Mouse (Mus musculus) urinary bladder, postnatal 36 days (tissue): ENCODE results near the gene Pip4k2b.
A peak's percentile ranks its signal among the peaks of the same experiment; 100 is the strongest.
"Not testable (repeated sequence)": the region's sequence is repeated elsewhere in the genome, so short reads cannot be mapped to it uniquely, and the experiment has no call there.

Experiments
- DNase-seq, 2 experiments: peaks; one replicate each; pipeline ENCODE4 v3.0.0; 2022; ENCODE audit warnings: low spot score in 2 of 2, mixed read lengths in 1 of 2

Pip4k2b gene

DNA sequence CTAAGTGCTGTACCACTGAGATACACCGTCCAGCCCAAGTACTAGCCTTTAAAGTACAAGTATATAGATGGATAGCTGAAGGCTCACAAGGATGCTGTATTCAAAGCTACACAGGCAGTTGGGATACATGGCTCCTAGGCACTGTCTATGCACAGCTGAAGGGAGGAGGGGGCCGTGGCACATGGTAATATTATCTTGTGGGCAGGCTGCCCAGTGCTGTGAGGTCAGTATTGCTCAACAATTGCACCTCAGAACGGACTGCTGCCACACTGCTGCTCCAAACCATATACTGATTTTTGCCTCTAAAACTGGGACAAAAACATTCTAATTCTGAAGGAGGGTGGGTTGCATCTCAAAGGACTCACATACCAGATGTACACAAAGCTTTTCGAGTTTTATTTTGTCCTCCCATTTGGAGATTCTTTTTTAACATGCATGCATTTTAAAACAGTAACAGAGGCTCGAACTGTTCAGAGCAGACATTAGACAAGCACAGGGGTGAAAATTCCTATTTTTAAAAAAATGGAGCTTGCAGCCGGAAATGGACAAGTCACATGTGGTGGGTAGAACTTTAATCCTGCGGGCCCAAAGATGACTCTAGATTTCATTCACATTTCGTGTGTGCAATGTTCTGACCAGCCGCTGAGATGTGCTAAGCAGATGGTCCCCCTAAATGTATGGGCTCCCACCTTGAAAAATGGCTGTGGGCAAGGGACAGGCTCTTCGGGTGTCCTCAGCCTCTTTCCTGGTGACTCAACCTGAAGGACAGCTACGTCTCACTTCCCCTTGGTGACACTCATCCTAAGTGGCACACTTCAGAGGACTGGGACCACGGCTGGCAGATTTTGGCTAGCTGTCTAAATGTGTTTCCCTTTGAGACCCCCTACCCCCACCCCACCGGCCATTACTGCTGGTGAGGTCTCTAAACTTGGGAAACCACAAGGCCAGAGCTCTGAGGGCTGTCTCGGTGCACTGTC is 29.4 kb downstream of the Pip4k2b start:
- peak in 1 of 2 experiments; percentile 50 for DNase-seq

DNA sequence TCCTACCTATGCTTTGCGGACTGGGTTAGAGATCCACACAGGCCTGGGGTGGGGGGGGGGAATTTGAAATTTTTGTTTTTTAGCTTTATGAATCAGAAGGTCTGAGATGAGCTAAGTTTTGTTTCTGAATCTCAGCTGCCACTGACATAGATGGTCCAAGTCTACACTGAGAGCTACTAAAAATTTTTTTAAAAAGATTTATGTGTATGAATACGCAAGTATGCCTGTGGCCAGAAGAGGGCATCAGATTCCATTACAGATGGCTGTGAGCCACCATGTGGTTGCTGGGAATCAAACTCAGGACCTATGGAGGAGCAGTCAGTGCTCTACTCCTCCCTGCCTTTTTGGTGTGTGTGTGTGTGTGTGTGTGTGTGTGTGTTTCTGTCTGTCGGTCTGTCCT is 30.1 kb downstream of the Pip4k2b start:
- no peak for DNase-seq

DNA sequence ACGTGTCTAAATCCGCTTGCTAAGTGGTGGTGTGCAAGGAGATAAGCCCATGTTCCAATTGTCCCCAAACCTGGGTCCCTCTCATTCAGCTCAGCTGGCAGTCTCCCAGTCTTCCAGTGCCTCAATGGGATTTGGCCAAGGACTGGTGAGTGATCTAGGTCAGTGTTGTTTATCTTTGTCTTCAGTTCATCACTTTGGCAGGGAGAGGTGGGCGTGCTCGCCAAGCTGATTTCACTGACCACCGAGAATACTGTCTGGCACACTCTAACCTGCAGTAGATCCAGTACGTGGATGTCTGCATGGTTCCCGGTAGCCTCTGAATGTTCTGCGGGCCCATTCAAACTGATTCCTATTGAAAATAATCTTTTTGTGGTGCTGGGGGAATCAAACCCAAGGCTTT is 30.6 kb downstream of the Pip4k2b start:
- DNase-seq: no peak

DNA sequence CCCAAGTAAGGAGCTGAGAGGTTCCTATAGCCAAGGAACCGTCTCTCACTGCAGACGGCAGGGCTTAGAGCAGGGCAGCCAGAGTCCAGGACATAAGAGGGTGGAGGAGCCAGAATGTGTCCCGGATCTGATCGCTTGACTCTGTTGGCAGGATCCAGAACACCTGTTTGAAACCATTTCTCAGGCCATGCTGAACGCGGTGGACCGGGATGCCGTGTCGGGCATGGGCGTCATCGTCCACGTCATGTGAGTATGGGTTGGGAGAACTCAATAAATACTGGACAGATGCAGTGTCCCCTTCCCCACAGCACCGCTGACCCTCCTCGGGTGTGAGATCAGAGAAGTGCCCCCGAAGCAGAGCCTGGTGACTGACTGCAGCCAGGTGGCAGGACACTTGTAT is 32.2 kb downstream of the Pip4k2b start:
- DNase-seq: no peak

DNA sequence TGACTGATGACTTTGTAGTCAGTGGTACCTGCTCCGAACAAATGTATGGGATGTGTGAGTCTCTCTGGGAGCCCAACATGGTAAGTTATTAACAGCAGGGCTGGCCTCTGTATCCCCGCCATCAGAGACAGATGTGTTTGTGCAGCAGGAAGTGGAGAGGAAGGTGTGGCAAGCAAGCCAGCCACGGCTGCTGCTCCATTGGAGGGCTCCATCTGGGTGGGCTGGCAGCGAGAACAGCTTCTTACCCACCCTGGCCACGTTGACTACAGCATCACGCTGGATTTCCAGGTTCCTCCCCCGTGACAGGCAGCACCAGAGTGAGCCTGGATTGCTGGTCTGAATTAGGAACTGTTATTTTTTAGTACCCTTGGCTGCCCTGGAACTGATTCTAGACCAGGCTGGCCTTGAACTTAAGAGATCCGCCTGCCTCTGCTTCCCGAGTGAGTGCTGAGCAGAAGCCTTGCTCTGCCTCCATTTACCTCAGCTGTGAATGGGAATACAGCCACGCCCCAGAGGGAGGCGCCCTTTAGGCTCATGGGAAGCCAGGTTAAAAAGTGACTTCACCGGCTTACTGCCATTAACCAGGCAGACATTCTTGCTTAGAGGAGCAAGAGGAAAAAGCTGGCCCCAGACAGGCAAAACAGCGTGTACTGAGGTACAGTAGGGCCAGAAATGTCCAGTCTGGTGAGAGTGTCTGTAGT is 33.2 kb downstream of the Pip4k2b start:
- DNase-seq: no peak

DNA sequence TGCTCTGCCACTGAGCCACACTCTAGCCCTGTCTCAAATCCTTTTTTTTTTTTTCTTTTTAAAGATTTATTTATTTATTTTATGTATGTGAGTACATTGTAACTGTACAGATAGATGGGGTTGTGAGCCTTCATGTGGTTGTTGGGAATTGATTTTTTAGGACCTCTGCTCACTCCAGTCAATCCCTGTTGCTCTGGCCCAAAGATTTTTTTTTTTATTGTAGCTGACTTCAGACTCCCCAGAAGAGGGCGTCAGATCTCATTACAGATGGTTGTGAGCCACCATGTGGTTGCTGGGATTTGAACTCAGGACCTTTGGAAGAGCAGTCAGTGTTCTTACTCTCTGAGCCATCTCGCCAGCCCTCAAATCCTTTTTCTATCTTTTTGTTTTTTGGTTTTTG is 34.4 kb downstream of the Pip4k2b start:
- not testable (repeated sequence) for DNase-seq

DNA sequence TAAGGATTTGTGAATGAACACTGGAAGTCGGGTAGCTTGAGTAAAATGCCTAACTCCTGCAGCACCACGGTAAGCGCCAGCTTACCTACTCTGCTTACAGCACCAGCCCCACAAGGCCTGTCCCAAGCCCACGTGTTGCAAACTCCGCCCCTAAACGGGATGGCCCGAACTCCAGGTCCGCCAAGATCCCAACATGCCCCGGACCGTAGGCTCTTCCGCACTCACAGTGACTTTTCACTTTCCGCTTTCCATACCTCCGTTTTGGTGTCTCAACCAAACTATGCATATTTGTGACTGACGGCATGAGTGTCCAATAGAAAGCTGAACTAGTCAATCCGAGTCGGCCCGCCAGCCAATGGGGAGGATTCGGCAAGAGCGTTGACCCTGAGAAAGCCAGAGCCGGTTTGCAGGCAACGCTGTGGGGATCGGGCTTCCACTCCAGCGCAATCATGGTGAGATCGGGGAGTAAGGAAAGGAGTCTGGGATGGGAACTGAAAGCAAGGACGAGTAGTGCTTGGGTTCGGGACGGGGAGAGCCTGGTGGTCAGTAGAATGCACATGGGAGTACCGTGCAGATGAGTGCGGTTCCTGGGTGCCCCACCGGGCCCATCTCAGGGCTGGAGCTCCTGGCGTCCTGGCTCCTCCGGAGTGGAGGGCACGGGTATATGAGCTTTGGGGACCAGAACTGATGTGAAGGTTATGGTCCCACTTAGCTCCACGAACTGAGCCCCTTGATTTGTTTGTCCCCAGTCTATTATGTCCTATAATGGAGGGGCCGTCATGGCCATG is 41.3 kb downstream of the Pip4k2b start, which contains the start of gene Psmb3:
Gene Psmb3, plus strand, starts transcription at position 361 of the 788 bp plus-strand sequence.
- DNase-seq: peak; percentile 98 to 99

DNA sequence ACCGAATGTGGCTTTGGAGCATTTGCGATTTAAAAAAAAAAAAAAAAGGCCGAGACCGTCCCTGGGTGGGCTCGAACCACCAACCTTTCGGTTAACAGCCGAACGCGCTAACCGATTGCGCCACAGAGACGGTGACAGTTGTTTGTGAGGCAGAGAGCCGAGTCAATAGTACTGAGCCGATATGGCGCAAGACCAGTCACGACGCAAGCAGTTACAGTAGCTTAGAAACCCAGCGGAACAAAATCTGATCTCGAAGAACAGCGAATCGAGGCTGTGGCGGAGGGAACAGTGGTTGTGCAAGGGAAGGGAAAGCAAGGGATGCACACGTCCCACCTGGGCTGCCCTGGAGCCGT is 42.1 kb downstream of the Pip4k2b start:
- DNase-seq: peak; percentile 86 to 94

DNA sequence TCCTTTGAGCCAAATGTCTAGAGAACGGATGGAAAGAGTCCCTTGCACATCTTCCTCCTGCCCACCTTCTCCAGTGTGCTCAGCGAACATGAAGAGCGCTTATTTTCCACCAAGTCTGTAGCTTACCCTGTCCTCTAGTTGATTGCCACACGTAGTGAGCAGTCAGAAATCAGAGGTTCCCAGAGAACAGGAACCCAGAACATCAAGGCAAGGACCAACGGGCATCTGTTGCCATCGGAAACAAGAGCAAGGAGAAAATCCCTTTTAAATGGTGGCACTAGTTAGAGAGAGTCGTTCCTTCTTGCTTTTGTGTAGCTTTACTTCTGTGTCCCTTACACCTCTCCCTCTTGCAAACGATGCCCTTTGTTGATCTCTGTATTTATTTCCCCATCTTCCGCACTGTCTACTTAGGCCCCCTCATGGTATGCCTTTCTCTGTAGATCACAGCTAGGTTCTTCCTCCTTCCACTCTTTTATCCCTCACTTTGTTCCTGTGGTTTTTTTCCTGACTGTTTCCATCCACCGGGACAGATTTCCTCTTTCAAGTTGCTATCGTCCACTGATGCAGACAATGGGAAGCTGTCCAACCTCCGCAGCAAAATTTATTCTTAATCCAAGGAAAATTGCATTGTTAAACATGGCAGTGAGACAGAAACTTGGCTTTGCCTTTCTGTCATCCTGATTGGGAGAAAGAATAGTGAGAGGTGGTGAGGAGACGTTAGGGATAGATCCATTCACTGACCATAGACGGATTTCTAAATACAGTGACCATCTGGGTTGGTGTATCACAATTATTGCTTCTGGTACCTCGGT is 42.7 kb downstream of the Pip4k2b start:
- no peak for DNase-seq

DNA sequence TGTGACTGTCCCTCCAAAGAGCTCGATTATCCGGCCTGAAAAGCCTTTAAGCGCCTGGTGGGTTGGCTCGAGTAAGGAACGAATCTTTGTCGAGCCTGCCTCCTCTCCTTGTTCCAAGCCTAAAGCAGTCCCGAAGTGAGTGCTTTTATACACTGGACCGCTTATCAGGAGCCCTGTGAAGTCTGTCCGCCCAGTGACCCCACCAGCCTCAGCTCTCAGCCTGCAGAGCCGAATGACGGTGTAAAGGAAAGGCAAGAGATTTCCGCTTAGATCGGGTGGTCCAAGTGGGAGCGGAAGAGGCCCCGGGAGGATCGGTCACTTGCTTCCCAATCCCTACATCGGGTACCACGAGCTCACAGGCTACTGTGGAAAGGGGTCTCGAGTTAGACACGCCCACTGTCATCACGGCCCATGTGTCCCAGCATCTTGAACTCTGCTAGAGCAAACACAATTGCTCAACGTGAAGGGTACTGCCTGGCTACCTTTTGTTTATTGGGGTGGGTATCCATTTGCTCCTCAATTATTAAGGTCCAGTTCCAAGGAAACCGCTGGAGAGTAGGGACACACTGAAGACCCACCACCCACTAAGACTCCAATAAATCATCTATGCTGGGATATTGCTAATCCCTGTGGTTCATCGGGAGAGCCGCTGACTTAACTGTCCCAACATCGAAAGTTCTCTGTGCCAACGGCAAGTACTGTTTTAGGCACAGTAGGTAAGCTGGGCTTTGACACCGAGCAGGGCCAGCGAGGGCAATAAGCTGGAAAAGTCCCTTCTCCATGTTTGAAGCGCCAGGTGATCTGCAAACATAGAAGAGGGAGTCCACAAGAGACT is 43.5 kb downstream of the Pip4k2b start:
- DNase-seq: no peak

DNA sequence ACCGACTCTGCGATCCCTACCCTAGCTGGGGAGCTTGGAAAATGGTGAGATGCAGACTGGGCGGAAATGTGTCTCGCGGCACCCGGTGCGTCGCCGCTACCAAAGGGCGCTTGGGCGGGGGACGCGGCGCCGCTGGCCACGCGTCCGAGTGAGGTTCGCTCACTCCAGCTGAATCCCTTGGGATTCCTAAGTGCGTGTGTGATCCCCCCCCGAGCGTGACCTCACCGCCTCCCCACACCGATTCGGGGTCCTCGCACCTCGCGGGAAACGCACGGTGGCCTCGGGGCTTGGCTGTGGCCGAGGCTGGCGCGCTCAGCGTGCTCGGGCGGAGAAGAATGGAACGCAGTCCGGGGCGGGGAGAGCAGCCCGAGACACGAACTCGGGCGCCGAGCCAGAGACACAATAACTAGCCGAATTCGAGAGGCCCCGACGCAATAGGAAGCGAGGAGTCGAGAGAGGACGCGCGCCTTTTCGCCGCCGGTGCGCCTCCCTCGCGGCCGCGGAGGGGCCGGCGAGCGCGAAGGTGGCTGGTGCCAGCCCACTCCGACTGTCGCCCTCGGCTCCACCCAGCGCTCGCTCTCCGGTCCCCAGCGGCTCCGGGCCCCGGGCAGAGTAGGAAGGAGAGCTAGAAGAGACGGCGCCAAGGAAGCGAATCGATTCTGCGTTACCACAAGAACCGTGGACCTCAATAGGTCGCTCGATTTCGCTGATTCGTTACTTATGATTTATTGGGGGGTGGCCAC is 44.3 kb downstream of the Pip4k2b start, which contains the start of gene Pcgf2:
Gene Pcgf2, minus strand, starts transcription at position 495 of the 743 bp plus-strand sequence.
- DNase-seq: peak; percentile 79 to 83

DNA sequence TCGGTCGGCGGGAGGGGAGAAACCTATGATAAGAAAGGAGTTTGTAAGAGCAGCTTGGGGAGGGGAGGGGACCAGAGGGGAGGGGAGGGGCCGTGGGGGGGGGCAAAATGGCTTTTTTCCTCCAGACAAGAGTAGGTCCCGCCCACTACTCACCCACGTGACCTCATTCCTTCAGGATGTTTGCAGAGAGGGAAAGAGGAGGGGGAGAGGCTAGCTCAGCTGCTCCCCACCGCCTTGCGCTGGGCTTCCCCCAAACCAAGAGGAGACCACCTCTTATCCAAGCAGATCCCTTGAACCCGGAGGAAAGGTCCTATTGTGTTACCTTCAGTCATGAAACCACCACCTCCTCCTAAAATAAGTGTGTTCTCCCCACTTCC is 44.9 kb downstream of the Pip4k2b start:
- DNase-seq: peak; percentile 76 to 87

DNA sequence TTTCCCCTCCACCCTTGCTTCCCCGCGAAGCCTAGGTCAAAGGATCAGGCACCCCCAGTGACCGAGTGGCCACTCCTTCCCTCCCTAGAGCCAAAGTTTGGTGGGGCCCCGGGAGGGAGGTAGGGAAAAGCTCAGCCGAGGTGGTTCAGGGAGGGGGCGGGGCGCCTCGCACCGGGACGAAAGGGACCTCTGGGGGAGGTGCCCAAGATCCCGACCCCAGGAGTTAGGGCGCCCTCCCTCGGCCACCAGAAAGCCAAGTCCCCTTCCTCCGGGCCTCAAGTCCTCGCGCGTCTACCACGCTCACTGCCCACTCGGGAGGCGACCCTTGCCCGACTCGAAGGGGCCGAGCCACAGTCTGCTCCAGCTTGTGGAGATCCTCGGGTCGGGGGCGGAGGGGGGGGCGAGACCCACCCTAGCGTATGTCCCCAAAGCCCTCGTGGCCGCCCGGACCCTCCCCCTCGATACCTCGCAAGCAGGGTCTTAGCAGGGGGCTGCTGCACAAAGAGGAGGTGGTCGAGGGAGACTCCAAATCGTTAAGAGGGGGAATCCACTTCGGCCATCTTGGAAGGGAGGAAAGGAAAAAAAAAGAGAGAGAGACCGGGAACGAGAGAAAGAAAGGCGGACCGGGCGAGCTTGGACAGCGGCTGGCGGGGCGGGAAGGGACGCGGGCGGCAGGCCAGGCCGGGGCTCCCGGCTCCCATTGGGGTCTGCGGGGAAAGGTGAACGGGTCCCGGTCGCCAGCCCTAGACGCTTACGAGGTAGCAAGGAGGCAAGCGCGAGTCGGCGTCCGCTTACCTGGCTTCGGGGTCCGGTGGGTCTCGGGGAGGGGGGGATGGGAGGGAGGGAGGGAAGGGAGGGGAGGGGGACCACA is 45.5 kb downstream of the Pip4k2b start:
- DNase-seq: peak; percentile 56 to 76

DNA sequence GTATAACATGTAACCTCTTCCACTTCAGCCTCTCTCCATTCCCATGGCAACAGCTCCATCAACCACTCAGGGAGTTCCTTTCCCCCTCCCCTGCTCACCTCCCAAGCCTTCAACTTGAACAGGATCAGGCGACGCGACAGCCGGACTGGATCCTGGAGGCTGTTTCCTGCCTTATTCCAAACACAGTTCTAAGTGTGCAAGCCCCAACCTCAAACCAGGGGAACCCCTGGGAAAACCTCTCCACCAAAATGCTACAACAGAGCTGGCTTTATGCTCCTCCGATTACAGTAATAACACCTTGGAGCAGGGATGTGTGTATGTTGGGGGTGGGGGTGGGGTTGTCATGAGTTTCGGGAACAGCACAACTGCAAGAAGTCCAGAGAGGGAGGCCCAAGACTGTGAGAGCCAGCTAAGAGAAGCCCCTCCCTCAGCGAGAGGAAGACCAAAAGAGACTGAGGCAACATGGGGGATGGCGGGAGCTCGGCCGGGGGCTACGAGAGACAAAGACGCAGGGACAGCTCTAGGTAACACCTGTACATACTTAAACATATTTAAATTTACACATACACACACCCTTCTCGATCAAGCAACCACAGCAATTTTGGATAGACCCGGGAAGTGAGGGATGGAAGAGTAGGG is 46.5 kb downstream of the Pip4k2b start:
- DNase-seq: no peak

DNA sequence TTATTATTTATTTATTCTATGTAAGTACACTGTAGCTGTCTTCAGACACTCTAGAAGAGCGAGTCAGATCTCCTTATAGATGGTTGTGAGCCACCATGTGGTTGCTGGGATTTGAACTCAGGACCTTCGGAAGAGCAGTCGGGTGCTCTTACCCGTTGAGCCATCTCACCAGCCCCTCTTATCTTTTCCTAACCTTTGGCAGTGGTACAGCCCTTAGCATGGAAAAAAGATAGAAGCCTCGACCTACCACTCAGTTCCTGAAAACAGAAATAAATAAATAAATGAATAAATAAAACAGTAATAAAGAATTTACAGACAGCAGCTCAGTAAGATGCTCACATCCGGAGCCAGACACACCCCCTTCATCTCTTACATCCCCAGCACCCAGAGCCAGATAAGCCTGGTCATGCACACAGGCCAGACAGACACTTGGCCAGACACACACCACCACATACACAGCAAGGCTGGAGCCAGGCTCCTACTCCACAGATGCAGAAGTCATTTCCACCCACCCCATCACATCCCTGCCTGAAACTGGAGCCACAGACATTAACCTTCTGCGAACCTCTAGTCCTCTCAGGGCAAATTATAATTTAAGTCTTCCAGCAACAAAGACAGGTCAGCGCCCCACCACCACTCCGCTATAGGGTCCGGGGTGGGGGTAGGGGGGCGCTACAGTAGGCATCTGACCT is 47.2 kb downstream of the Pip4k2b start:
- no peak for DNase-seq

DNA sequence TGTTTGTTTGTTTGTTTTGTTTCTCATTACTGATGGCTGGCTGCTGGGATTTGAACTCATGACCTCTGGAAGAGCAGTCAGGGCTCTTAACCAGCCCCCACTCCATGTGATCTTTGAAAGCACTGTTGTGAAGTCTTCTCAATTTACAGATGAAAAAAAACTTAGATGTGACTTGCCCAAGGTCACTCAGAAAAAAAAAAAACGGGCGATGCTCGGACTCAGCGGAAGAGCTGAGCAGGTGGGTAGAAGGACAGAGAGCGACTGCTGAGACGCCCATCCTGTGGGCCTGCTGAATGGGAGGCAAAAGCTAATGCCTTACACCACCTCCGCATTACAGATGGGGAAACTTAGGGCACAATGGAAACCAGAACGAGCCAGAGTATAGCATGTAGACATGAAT is 47.8 kb downstream of the Pip4k2b start:
- no peak for DNase-seq

DNA sequence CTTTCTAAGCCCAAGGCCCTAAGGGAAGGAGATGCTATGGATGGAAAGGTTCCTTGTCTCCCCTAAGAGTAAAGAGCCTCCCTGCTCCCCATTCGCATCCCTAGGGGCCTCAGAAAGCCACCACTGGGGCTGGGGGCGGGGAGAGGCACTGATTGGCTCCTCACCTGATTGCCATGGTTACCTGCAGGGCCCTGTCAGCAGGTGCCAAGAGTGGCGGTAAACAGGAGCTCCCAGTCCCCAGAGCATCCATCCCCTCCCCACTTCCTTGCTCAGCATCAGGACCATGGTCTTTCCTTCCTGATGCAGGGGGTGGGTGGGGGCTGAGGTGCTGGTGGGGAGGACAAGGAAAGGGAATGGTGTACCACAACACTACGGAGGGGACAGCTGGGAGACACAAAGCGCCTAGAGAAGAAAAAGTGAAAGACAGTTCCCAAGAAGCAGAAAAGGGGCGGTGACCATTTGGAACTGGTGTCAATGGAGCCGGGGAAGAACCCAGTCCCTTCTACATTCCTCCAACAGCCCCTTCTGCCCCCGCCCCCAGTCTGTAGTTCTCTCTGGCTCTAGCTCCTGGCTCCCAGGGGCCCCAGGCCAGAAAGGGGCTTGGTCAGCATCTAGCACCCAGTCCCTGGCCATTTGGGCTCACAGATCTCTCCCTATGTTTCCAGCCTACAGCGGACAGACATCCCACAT is 48.6 kb downstream of the Pip4k2b start:
- no peak for DNase-seq
